Mouse (Mus musculus): ENCODE results near the gene Srrm4. TPM values are rescaled to one million over a fixed set of nuclear protein-coding genes. Genes with fewer than 3 reads are reported as not detected.

The Srrm4 gene
- polyA plus RNA-seq, 1 experiment from 2014 or later, result 22.4 TPM

GRCm38 (mm10) chr5:116407936-116408335 lies 183.7 kb downstream of the Srrm4 start:
- Histone ChIP-seq H3K36me3 (replicated peaks) (no peaks in the 10 kb centered on the region), H3K9me3 (no peaks in the 10 kb centered on the region), H3K4me2 (no peak overlapping the region), H3K9ac (no peak overlapping the region), H3K4me3 (replicated peaks) (no peak overlapping the region), H3K27ac (0 out of 2 replicates have a peak overlapping the region, but pooled peaks have one; percentile 10), H3K27me3 (0 out of 2 replicates have a peak, but pooled peaks cover 8% of the 10 kb centered on the region), H3K4me1 (peaks cover 43% of the 10 kb centered on the region)
- no peak for ATAC-seq (ENCODE audit: low FRiP score)
- 31% methylated on average over 6 of the region's 6 CpGs for WGBS

- H3K4me2 ChIP-seq, result no peak overlapping the region
- H3K9ac ChIP-seq, result no peak overlapping the region
- no peaks in the 10 kb centered on the region for H3K36me3 ChIP-seq (replicated peaks)
- ATAC-seq (ENCODE audit: low FRiP score), result no peak
- no peaks in the 10 kb centered on the region for H3K9me3 ChIP-seq
- peaks cover 43% of the 10 kb centered on the region for H3K4me1 ChIP-seq
- H3K27ac ChIP-seq, result 0 out of 2 replicates have a peak overlapping the region, but pooled peaks have one; percentile 10
- 0 out of 2 replicates have a peak, but pooled peaks cover 8% of the 10 kb centered on the region for H3K27me3 ChIP-seq
- WGBS, result 13% methylated on average over 4 of the region's 4 CpGs
- no peak overlapping the region for H3K4me3 ChIP-seq (replicated peaks)
Measured at GRCm38 (mm10) chr5:116407321-116407720, 184.3 kb downstream of the Srrm4 start.

GRCm38 (mm10) chr5:116406507-116406906 lies 185.1 kb downstream of the Srrm4 start:
- ATAC-seq (ENCODE audit: low FRiP score), result no peak
- Histone ChIP-seq H3K4me1 (peaks cover 43% of the 10 kb centered on the region), H3K9ac (no peak overlapping the region), H3K36me3 (replicated peaks) (no peaks in the 10 kb centered on the region), H3K9me3 (no peaks in the 10 kb centered on the region), H3K4me3 (replicated peaks) (no peak overlapping the region), H3K27me3 (no peaks in the 10 kb centered on the region; the same call in 1 of the 2 replicates), H3K27ac (no peak overlapping the region), H3K4me2 (no peak overlapping the region)
- 86% methylated on average over 3 of the region's 3 CpGs for WGBS

- 90% methylated on average over 1 of the region's 1 CpGs for WGBS
- Histone ChIP-seq H3K36me3 (replicated peaks) (no peaks in the 10 kb centered on the region), H3K9ac (no peak overlapping the region), H3K27me3 (no peaks in the 10 kb centered on the region; the same call in 1 of the 2 replicates), H3K4me2 (no peak overlapping the region), H3K9me3 (no peaks in the 10 kb centered on the region), H3K4me1 (peaks cover 38% of the 10 kb centered on the region), H3K27ac (no peak overlapping the region), H3K4me3 (replicated peaks) (no peak overlapping the region)
- no peak for ATAC-seq (ENCODE audit: low FRiP score)
Measured at GRCm38 (mm10) chr5:116405934-116406333, 185.7 kb downstream of the Srrm4 start.

- Histone ChIP-seq H3K27ac (no peak overlapping the region), H3K4me1 (peaks cover 19% of the 10 kb centered on the region), H3K4me2 (no peak overlapping the region), H3K9me3 (no peaks in the 10 kb centered on the region), H3K9ac (no peak overlapping the region), H3K36me3 (replicated peaks) (no peaks in the 10 kb centered on the region), H3K27me3 (no peaks in the 10 kb centered on the region; the same call in 1 of the 2 replicates), H3K4me3 (replicated peaks) (no peak overlapping the region)
- WGBS, result 89% methylated on average over 2 of the region's 2 CpGs
- ATAC-seq (ENCODE audit: low FRiP score), result no peak
Measured at GRCm38 (mm10) chr5:116404063-116404462, 187.6 kb downstream of the Srrm4 start.

GRCm38 (mm10) chr5:116400801-116401200 lies 190.8 kb downstream of the Srrm4 start:
- Histone ChIP-seq H3K4me2 (no peak overlapping the region), H3K4me1 (no peaks in the 10 kb centered on the region), H3K36me3 (replicated peaks) (no peaks in the 10 kb centered on the region), H3K9me3 (no peaks in the 10 kb centered on the region), H3K27ac (no peak overlapping the region), H3K27me3 (no peaks in the 10 kb centered on the region; the same call in 1 of the 2 replicates), H3K4me3 (replicated peaks) (no peak overlapping the region), H3K9ac (no peak overlapping the region)
- ATAC-seq (ENCODE audit: low FRiP score), result no peak
- 67% methylated on average over 3 of the region's 3 CpGs for WGBS

GRCm38 (mm10) chr5:116400042-116400730 lies 191.4 kb downstream of the Srrm4 start:
- no peaks in the 10 kb centered on the region for H3K4me1 ChIP-seq
- ATAC-seq (ENCODE audit: low FRiP score), result no peak
- WGBS, result 87% methylated on average over 8 of the region's 8 CpGs

GRCm38 (mm10) chr5:116396104-116396503 lies 195.5 kb downstream of the Srrm4 start:
- Histone ChIP-seq H3K4me3 (replicated peaks) (no peak overlapping the region), H3K9ac (no peak overlapping the region), H3K4me1 (no peaks in the 10 kb centered on the region), H3K4me2 (no peak overlapping the region), H3K36me3 (replicated peaks) (no peaks in the 10 kb centered on the region), H3K27me3 (no peaks in the 10 kb centered on the region), H3K9me3 (no peaks in the 10 kb centered on the region), H3K27ac (no peak overlapping the region)
- ATAC-seq (ENCODE audit: low FRiP score), result no peak
- 88% methylated on average over 5 of the region's 5 CpGs for WGBS

More at GRCm38 (mm10) chr5:116400042-116400730, 191.4 kb downstream of the Srrm4 start:
- Histone ChIP-seq H3K27ac (no peak overlapping the region), H3K36me3 (replicated peaks) (no peaks in the 10 kb centered on the region), H3K9me3 (no peaks in the 10 kb centered on the region), H3K9ac (no peak overlapping the region), H3K27me3 (no peaks in the 10 kb centered on the region; the same call in 1 of the 2 replicates), H3K4me3 (replicated peaks) (no peak overlapping the region), H3K4me2 (no peak overlapping the region)

- no peak for ATAC-seq (ENCODE audit: low FRiP score)
- no peak overlapping the region for H3K27ac ChIP-seq
- no peak overlapping the region for H3K4me3 ChIP-seq (replicated peaks)
- peaks cover 11% of the 10 kb centered on the region; the same call in 1 of the 2 replicates for H3K4me1 ChIP-seq
- H3K9me3 ChIP-seq, result no peaks in the 10 kb centered on the region
- no peaks in the 10 kb centered on the region for H3K27me3 ChIP-seq
- no peaks in the 10 kb centered on the region for H3K36me3 ChIP-seq (replicated peaks)
- WGBS, result 84% methylated on average over 9 of the region's 9 CpGs
- H3K4me2 ChIP-seq, result no peak overlapping the region
- no peak overlapping the region for H3K9ac ChIP-seq
Measured at GRCm38 (mm10) chr5:116392603-116393002, 199.0 kb downstream of the Srrm4 start.

- H3K36me3 ChIP-seq (replicated peaks), result no peaks in the 10 kb centered on the region
- no peaks in the 10 kb centered on the region for H3K9me3 ChIP-seq
- ATAC-seq (ENCODE audit: low FRiP score), result no peak
- no peak overlapping the region for H3K27ac ChIP-seq
- no peak overlapping the region for H3K4me2 ChIP-seq
- no peak overlapping the region for H3K9ac ChIP-seq
- H3K4me1 ChIP-seq, result peaks cover 11% of the 10 kb centered on the region; the same call in 1 of the 2 replicates
- H3K4me3 ChIP-seq (replicated peaks), result no peak overlapping the region
- H3K27me3 ChIP-seq, result no peaks in the 10 kb centered on the region
- WGBS, result 67% methylated on average over 15 of the region's 15 CpGs
Measured at GRCm38 (mm10) chr5:116389856-116390542, 201.6 kb downstream of the Srrm4 start.

GRCm38 (mm10) chr5:116389321-116389720 lies 202.3 kb downstream of the Srrm4 start:
- H3K9me3 ChIP-seq, result no peaks in the 10 kb centered on the region
- H3K36me3 ChIP-seq (replicated peaks), result no peaks in the 10 kb centered on the region
- H3K4me2 ChIP-seq, result no peak overlapping the region
- WGBS, result 84% methylated on average over 4 of the region's 4 CpGs
- no peak overlapping the region for H3K4me3 ChIP-seq (replicated peaks)
- no peak overlapping the region for H3K27ac ChIP-seq
- H3K27me3 ChIP-seq, result no peaks in the 10 kb centered on the region
- peaks cover 11% of the 10 kb centered on the region; the same call in 1 of the 2 replicates for H3K4me1 ChIP-seq
- ATAC-seq (ENCODE audit: low FRiP score), result no peak
- H3K9ac ChIP-seq, result no peak overlapping the region
